Mouse (Mus musculus): ENCODE results near the gene Abhd14a.

The Abhd14a gene

GRCm38 (mm10) chr9:106412210-106412609 is 35.3 kb downstream of the Abhd14a start:
- in situ Hi-C loops (cut with MboI, MseI): no loop called here

- in situ Hi-C loops (cut with MboI, MseI): no loop called here
These were observed 35.7 kb downstream of the Abhd14a start for GRCm38 (mm10) chr9:106411729-106412128.

GRCm38 (mm10) chr9:106411091-106411594 is 36.3 kb downstream of the Abhd14a start:
- in situ Hi-C loops (cut with MboI, MseI): no loop called here

GRCm38 (mm10) chr9:106410086-106410650 is 37.3 kb downstream of the Abhd14a start:
- in situ Hi-C loops (cut with MboI, MseI): no loop called here

GRCm38 (mm10) chr9:106409096-106409495 is 38.4 kb downstream of the Abhd14a start:
- in situ Hi-C loops (cut with MboI, MseI): loop anchor here (5.0 kb wide), 1 partner anchor 57 kb away; no protein-coding TSS in a partner anchor

GRCm38 (mm10) chr9:106406443-106407078 is 40.9 kb downstream of the Abhd14a start:
- in situ Hi-C loops (cut with MboI, MseI): loop anchor here (5.0 kb wide), 1 partner anchor 54 kb away; no protein-coding TSS in a partner anchor

- in situ Hi-C loops (cut with MboI, MseI): loop anchor here (5.0 kb wide), 1 partner anchor 53 kb away; no protein-coding TSS in a partner anchor
These were observed 42.2 kb downstream of the Abhd14a start for GRCm38 (mm10) chr9:106405275-106405674.

GRCm38 (mm10) chr9:106402607-106403375 is 44.7 kb downstream of the Abhd14a start:
- in situ Hi-C loops (cut with MboI, MseI): no loop called here

- in situ Hi-C loops (cut with MboI, MseI): no loop called here
These were observed 45.3 kb downstream of the Abhd14a start for GRCm38 (mm10) chr9:106402149-106402548.

GRCm38 (mm10) chr9:106399808-106400207 is 47.7 kb downstream of the Abhd14a start:
- in situ Hi-C loops (cut with MboI, MseI): no loop called here

GRCm38 (mm10) chr9:106398667-106399311 is 48.7 kb downstream of the Abhd14a start:
- in situ Hi-C loops (cut with MboI, MseI): no loop called here

- in situ Hi-C loops (cut with MboI, MseI): no loop called here
These were observed 49.7 kb downstream of the Abhd14a start for GRCm38 (mm10) chr9:106397733-106398132.

- in situ Hi-C loops (cut with MboI, MseI): no loop called here
These were observed 52.6 kb downstream of the Abhd14a start for GRCm38 (mm10) chr9:106394649-106395602.

GRCm38 (mm10) chr9:106393548-106393947 is 53.9 kb downstream of the Abhd14a start:
- in situ Hi-C loops (cut with MboI, MseI): no loop called here

GRCm38 (mm10) chr9:106392828-106393527 is 54.5 kb downstream of the Abhd14a start:
- in situ Hi-C loops (cut with MboI, MseI): no loop called here

All from T-helper 2 cell (primary cell).